Mouse (Mus musculus): ENCODE results near the gene Plaa. TPM values are rescaled to one million over a fixed set of nuclear protein-coding genes. Genes with fewer than 3 reads are reported as not detected.

The Plaa gene
- total and polyA plus RNA-seq, 3 experiments, result 63.7 to 102 (median 85.1) TPM

DNA sequence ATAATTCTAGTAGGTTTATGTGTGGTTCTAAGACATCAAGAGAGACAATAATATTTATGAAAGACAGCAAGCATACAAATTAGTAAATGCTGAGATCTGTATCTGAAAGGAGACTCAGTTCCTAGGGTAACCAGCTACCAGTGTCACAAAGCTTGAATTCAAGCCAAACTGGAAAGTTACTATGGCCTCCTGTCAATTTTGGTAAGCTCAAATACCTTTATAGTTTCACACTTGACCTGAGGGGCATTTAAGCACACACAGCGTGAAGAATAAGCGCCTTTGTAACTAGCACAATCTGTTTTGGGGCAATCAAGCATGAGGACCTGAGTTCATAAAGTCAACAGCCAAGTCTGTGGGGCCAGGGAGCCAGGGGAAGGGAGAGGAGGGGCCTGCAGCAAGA is 43.8 kb downstream of the Plaa start:
- H3K4me3 ChIP-seq (ENCODE audit: control insufficient read depth in 1 of 2, insufficient read depth in 1 of 2, low read depth in 2 of 2, low read length in 2 of 2), result no peak overlapping the region
- peaks cover 0 to 18% of the 10 kb centered on the region in 2 experiments; a peak in 2 of 4 replicates for H3K36me3 ChIP-seq (ENCODE audit: control insufficient read depth in 1 of 2, insufficient read depth in 2 of 2, low read length in 2 of 2)
- H3K9me3 ChIP-seq (replicated peaks; ENCODE audit: insufficient read depth, low read length), result no peaks in the 10 kb centered on the region
- H3K27ac ChIP-seq (ENCODE audit: control insufficient read depth, low read depth, low read length), result no peak overlapping the region
- H3K9ac ChIP-seq (ENCODE audit: control insufficient read depth, low read depth, low read length, poor library complexity, severe bottlenecking), result no peak overlapping the region
- peaks cover 2 to 9% of the 10 kb centered on the region in 2 experiments; a peak in 3 of 4 replicates for H3K4me1 ChIP-seq (ENCODE audit: control insufficient read depth in 1 of 2, insufficient read depth in 2 of 2, low read length in 2 of 2)
- H3K27me3 ChIP-seq (ENCODE audit: control insufficient read depth in 1 of 2, insufficient read depth in 2 of 2, low read length in 2 of 2), result no peaks in the 10 kb centered on the region
- peaks cover 16% of the 10 kb centered on the region for H3K79me2 ChIP-seq (ENCODE audit: control insufficient read depth, insufficient read depth, low read length, poor library complexity)
- DNase-seq (ENCODE audit: low read depth, low spot score), result no peak
- TF ChIP-seq CTCF (IDR thresholded peaks at IDR 0.05 in 2 of 3, conservative IDR thresholded peaks at IDR 0.05 in 1 of 3; ENCODE audit: control insufficient read depth in 1 of 3, insufficient read depth in 1 of 3, low read depth in 2 of 3, low read length in 3 of 3, poor library complexity in 1 of 3, severe bottlenecking in 1 of 3), result no peak
- no peak for TF ChIP-seq MEF2A (IDR thresholded peaks at IDR 0.05; ENCODE audit: extremely low read depth, insufficient replicate concordance, low read depth, low read length, poor library complexity, severe bottlenecking)
- TF ChIP-seq NELFE (IDR thresholded peaks at IDR 0.05; ENCODE audit: low read depth, low read length), result no peak
- TF ChIP-seq KAT2A (conservative IDR thresholded peaks at IDR 0.05; ENCODE audit: low read depth, low read length), result no peak
- no peak for TF ChIP-seq ZMIZ1 (IDR thresholded peaks at IDR 0.05; ENCODE audit: low read depth, low read length)
- no peak for TF ChIP-seq CHD2 (IDR thresholded peaks at IDR 0.05; ENCODE audit: low read length)
- no peak for TF ChIP-seq ZNF384 (IDR thresholded peaks at IDR 0.05; ENCODE audit: low read depth, low read length)
- TF ChIP-seq CHD1 (IDR thresholded peaks at IDR 0.05; ENCODE audit: low read depth, low read length), result no peak
- TF ChIP-seq SIN3A (IDR thresholded peaks at IDR 0.05; ENCODE audit: low read length), result no peak
- TF ChIP-seq MYB (IDR thresholded peaks at IDR 0.05; ENCODE audit: low read depth, low read length), result no peak
- TF ChIP-seq POLR2AphosphoS2 (IDR thresholded peaks at IDR 0.05; ENCODE audit: low read length), result no peak
- no peak for TF ChIP-seq BHLHE40 (IDR thresholded peaks at IDR 0.05; ENCODE audit: borderline replicate concordance, low read depth, low read length)
- no peak for TF ChIP-seq RCOR1 (IDR thresholded peaks at IDR 0.05; ENCODE audit: low read depth, low read length)

DNA sequence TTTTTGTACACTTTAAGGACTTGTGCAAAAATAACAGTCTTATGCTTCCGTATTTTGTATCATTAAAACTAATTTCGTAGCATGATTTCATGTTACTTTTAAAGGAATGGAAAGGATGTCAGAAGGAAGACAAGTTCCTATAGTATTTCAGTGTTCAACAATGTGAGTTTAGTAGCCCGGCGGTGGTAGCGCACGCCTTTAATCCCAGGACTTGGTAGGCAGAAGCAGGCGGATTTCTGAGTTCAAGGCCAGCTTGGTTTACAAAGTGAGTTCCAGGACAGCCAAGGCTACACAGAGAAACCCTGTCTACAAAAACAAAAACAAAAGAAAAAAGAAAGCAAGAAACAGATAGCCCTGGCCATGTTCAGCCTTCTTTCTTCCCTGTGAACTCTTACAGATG is 45.9 kb downstream of the Plaa start:
- TF ChIP-seq CHD2 (IDR thresholded peaks at IDR 0.05; ENCODE audit: low read length) (no peak), MAX (IDR thresholded peaks at IDR 0.05; ENCODE audit: low read length) (no peak), TBP (IDR thresholded peaks at IDR 0.05; ENCODE audit: low read depth, low read length) (no peak), ZKSCAN1 (IDR thresholded peaks at IDR 0.05; ENCODE audit: low read depth, low read length) (no peak), NRF1 (IDR thresholded peaks at IDR 0.05; ENCODE audit: insufficient read depth, low read depth, low read length, poor library complexity, severe bottlenecking) (no peak), CTCF (IDR thresholded peaks at IDR 0.05 in 2 of 3, conservative IDR thresholded peaks at IDR 0.05 in 1 of 3; ENCODE audit: control insufficient read depth in 1 of 3, insufficient read depth in 1 of 3, low read depth in 2 of 3, low read length in 3 of 3, poor library complexity in 1 of 3, severe bottlenecking in 1 of 3) (no peak), CHD1 (IDR thresholded peaks at IDR 0.05; ENCODE audit: low read depth, low read length) (no peak), RCOR1 (IDR thresholded peaks at IDR 0.05; ENCODE audit: low read depth, low read length) (no peak), KAT2A (conservative IDR thresholded peaks at IDR 0.05; ENCODE audit: low read depth, low read length) (no peak), NELFE (IDR thresholded peaks at IDR 0.05; ENCODE audit: low read depth, low read length) (no peak), POLR2AphosphoS5 (IDR thresholded peaks at IDR 0.05; ENCODE audit: borderline replicate concordance, low read depth, low read length) (no peak), UBTF (IDR thresholded peaks at IDR 0.05; ENCODE audit: borderline replicate concordance, insufficient read depth, low read depth, low read length) (no peak), MYB (IDR thresholded peaks at IDR 0.05; ENCODE audit: low read depth, low read length) (no peak), SIN3A (IDR thresholded peaks at IDR 0.05; ENCODE audit: low read length) (no peak), ZNF384 (IDR thresholded peaks at IDR 0.05; ENCODE audit: low read depth, low read length) (no peak), MEF2A (IDR thresholded peaks at IDR 0.05; ENCODE audit: extremely low read depth, insufficient replicate concordance, low read depth, low read length, poor library complexity, severe bottlenecking) (no peak), ZMIZ1 (IDR thresholded peaks at IDR 0.05; ENCODE audit: low read depth, low read length) (no peak), POLR2AphosphoS2 (IDR thresholded peaks at IDR 0.05; ENCODE audit: low read length) (no peak), GABPA (IDR thresholded peaks at IDR 0.05; ENCODE audit: low read depth, low read length) (no peak)
- no peak for DNase-seq (ENCODE audit: low read depth, low spot score)
- Histone ChIP-seq H3K4me3 (ENCODE audit: control insufficient read depth in 1 of 2, insufficient read depth in 1 of 2, low read depth in 2 of 2, low read length in 2 of 2) (peak overlapping the region in 1 of 2 experiments; percentile 82; a peak in 2 of 4 replicates), H3K9me3 (replicated peaks; ENCODE audit: insufficient read depth, low read length) (no peaks in the 10 kb centered on the region), H3K9ac (ENCODE audit: control insufficient read depth, low read depth, low read length, poor library complexity, severe bottlenecking) (no peak overlapping the region), H3K36me3 (ENCODE audit: control insufficient read depth in 1 of 2, insufficient read depth in 2 of 2, low read length in 2 of 2) (peaks cover 0 to 14% of the 10 kb centered on the region in 2 experiments; a peak in 2 of 4 replicates), H3K27me3 (ENCODE audit: control insufficient read depth in 1 of 2, insufficient read depth in 2 of 2, low read length in 2 of 2) (no peaks in the 10 kb centered on the region), H3K4me1 (ENCODE audit: control insufficient read depth in 1 of 2, insufficient read depth in 2 of 2, low read length in 2 of 2) (peaks cover 2 to 5% of the 10 kb centered on the region in 2 experiments; a peak in 3 of 4 replicates), H3K79me2 (ENCODE audit: control insufficient read depth, insufficient read depth, low read length, poor library complexity) (peaks cover 19% of the 10 kb centered on the region), H3K27ac (ENCODE audit: control insufficient read depth, low read depth, low read length) (no peak overlapping the region)
